Mouse (Mus musculus): ENCODE results near the gene Nr6a1.

DNA sequence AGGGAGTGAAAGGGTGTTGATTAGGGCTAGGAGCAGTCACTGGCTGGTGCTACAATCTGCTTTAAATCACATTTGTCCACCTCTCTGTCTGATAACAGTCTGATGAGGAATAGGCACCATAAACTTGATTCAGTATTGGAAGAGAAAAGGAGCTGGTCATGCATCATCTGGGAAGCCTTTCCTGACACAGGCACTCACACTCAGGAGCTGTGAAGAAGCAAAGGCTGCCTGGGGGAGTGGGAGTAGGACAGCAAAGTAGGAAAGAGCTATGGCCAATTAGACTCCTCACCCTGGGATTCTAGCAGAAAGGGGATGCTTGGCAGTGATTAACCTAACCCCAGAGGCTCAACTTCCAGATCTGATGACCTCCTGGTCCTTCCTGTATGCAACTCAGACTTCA is 191.7 kb downstream of the Nr6a1 start:
- TF ChIP-seq MAX (IDR thresholded peaks at IDR 0.05; ENCODE audit: low read depth) = no peak
- no peak for TF ChIP-seq MYOG (IDR thresholded peaks at IDR 0.05; ENCODE audit: control insufficient read depth in 1 of 3, insufficient read depth in 1 of 3, insufficient read length in 2 of 3, low read depth in 2 of 3)
- no peak for TF ChIP-seq POLR2A (IDR thresholded peaks at IDR 0.05; ENCODE audit: insufficient read length, low read depth)
- no peak for TF ChIP-seq MYOD1 (IDR thresholded peaks at IDR 0.05; ENCODE audit: control insufficient read depth in 1 of 3, insufficient read length in 2 of 3, low read depth in 2 of 3)
- TF ChIP-seq USF1 (IDR thresholded peaks at IDR 0.05; ENCODE audit: low read depth) = no peak
- TF ChIP-seq POLR2AphosphoS2 (IDR thresholded peaks at IDR 0.05; ENCODE audit: insufficient read length, low read depth) = no peak
- no peak for TF ChIP-seq E2F4 (IDR thresholded peaks at IDR 0.05; ENCODE audit: insufficient read depth)
- TF ChIP-seq TCF3 (IDR thresholded peaks at IDR 0.05; ENCODE audit: insufficient read length, low read depth) = no peak

Measured in myocyte (in vitro differentiated cells).